Mouse (Mus musculus) hindbrain, embryonic 11.5 days (tissue): ENCODE results near the gene Ovol1. TPM values are rescaled to one million over a fixed set of nuclear protein-coding genes. Genes with fewer than 3 reads are reported as not detected.

Experiments used
- ATAC-seq: fragments of 200-750 bp; cut with Nextera tagmentation; 2 replicates; pipeline ENCODE4 v1.8.0; 2017; ENCODE audit warnings: mild to moderate bottlenecking, moderate TSS enrichment, moderate library complexity; ENCODE audit not compliant: low FRiP score
- DNase-seq: peaks from one replicate; pipeline ENCODE4 v3.0.0-alpha.2; 2015; ENCODE audit warnings: low spot score
- H3K27ac ChIP-seq: fragments of 300-500 bp; sonication (generic); 2 replicates; pipeline ENCODE4 v1.5.1; 2014; ENCODE audit warnings: mild to moderate bottlenecking, low read depth, low read length
- H3K27me3 ChIP-seq: fragments of 300-500 bp; sonication (generic); 2 replicates; pipeline ENCODE4 v1.6.1; 2014; ENCODE audit warnings: mild to moderate bottlenecking, low read length, moderate library complexity, mixed read lengths; ENCODE audit not compliant: control insufficient read depth, insufficient read depth
- H3K36me3 ChIP-seq: fragments of 300-500 bp; sonication (generic); 2 replicates; pipeline ENCODE4 v1.6.1; 2014; ENCODE audit warnings: mild to moderate bottlenecking, low read length, moderate library complexity, mixed read lengths; ENCODE audit not compliant: control insufficient read depth, insufficient read depth
- H3K4me1 ChIP-seq: fragments of 300-500 bp; sonication (generic); replicated peaks from 2 replicates; pipeline ENCODE4 v1.6.1; 2014; ENCODE audit warnings: low read length, mixed read lengths; ENCODE audit not compliant: control insufficient read depth, insufficient read depth
- H3K4me2 ChIP-seq: fragments of 300-500 bp; sonication (generic); replicated peaks from 2 replicates; pipeline ENCODE4 v1.6.1; 2014; ENCODE audit warnings: mild to moderate bottlenecking, low read depth, low read length
- H3K4me3 ChIP-seq: fragments of 300-500 bp; sonication (generic); 2 replicates; pipeline ENCODE4 v1.5.1; 2014; ENCODE audit warnings: low read depth, low read length
- H3K9ac ChIP-seq: fragments of 300-500 bp; sonication (generic); 2 replicates; pipeline ENCODE4 v1.6.1; 2014; ENCODE audit warnings: low read depth, low read length
- H3K9me3 ChIP-seq: fragments of 300-500 bp; sonication (generic); 2 replicates; pipeline ENCODE4 v1.6.1; 2016; ENCODE audit warnings: low read length; ENCODE audit not compliant: control insufficient read depth
- WGBS: fragments of 180-500 bp; shearing (Covaris S2); extraction: QIAGEN DNeasy Blood & Tissue Kit; methylation state at CpG from one replicate; pipeline ENCODE4 v1.1.7; 2014; 5-methylcytosine and 5-hydroxymethylcytosine counted together
- polyA plus RNA-seq: library from polyadenylated mRNA; unstranded; fragments of >200 nt; fragmentation: Nextera tagmentation; extraction: Ambion mirVana; gene quantifications from 2 replicates; pipeline ENCODE4 v1.2.1, GENCODE M21; 2014

The Ovol1 gene
- 0.40 and 0.52 TPM in 2 replicates for polyA plus RNA-seq

- ATAC-seq (no peak), DNase-seq (peak; percentile 53)
- Histone ChIP-seq H3K27ac (no peak within 1 kb of the TSS), H3K4me2 (peak within 1 kb of the TSS; percentile 46), H3K4me1 (0 out of 2 replicates have a peak, but pooled peaks cover 5% of the 10 kb centered on the region), H3K9ac (no peak within 1 kb of the TSS), H3K27me3 (peaks cover 71% of the 10 kb centered on the region), H3K36me3 (no peaks in the 10 kb centered on the region), H3K9me3 (no peaks in the 10 kb centered on the region), H3K4me3 (peak within 1 kb of the TSS; percentile 23)
- 1% methylated on average over 56 of the region's 57 CpGs for WGBS
Measured at GRCm38 (mm10) chr19:5560457-5561041, at the start of gene Ovol1. Ovol1 (minus strand) TSS chr19:5560646.

DNA sequence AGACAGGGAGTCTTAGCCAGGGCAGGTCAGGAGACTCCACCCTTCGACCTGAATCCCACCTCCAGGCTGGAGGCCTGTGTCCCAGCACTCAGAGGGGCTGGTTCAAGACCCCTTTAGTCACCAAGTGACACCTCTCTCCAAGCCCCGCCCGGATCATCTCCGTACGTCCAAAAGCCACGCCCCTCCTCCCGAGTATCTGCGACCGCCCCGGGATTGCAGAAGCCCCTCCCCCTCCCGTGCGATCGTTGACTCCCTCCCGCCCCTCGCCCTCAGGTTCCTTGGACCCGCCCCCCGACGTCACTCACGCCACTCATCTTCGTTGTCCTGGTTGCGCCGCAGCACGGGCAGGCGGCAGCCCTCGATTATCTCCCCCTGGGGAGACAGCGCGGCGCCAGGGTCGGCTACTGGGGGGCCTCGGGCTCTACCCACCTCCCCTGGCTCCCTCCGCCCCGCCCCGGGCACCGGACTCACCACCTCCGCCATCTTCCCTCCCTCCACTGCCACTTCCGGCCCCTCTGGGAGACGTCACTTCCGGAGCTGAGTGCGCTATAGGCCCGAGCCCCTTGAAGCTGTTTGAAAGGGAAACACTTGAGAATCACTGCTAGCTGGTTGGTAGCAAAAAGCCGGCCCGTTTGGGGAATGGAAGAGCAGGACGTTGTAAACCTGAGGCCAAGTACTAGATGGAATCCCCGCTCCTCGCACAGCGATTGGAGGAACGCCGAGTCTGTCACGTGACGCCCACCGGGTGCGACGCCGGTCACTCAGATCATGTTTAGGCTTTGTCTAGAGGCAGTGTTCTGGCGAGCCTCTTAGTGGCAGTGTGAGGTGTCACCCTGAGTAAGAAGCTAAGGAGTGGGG lies 49.3 kb upstream of the Ovol1 start, which contains the start of gene Kat5:
Gene Kat5 (minus strand): TSS at position 691 of the 858 bp plus-strand sequence.
- H3K4me3 ChIP-seq = peak within 1 kb of the TSS; percentile 71
- peak within 1 kb of the TSS; percentile 91 for H3K9ac ChIP-seq
- peaks cover 2% of the 10 kb centered on the region; the same call in 1 of the 2 replicates for H3K36me3 ChIP-seq
- H3K9me3 ChIP-seq = no peaks in the 10 kb centered on the region
- H3K27ac ChIP-seq = peak within 1 kb of the TSS; percentile 98
- H3K4me2 ChIP-seq = peak within 1 kb of the TSS; percentile 66
- H3K4me1 ChIP-seq = peaks cover 4% of the 10 kb centered on the region; the same call in 1 of the 2 replicates
- WGBS = under 1% methylated on average over 47 of the region's 55 CpGs
- DNase-seq (peak; percentile 96), ATAC-seq (peak; percentile 95)
- no peaks in the 10 kb centered on the region for H3K27me3 ChIP-seq

DNA sequence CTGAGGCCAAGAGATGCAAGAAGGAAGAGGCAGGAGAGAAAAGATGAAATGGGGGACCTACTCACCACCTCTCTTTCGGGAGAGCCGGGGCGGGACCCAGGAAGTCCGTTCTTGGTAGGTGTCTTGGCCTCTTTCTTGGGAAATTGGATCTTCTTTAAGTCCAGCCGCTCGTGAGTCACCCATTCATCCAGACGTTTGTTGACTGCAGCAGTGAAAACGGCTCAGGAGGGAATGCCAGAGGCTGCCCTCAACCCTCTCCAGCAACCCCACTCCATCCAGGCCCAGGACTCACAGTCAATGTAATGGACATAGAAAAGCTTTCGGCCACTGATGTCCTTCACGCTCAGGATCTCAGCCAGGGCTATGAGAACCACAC lies 48.7 kb upstream of the Ovol1 start:
- Histone ChIP-seq H3K36me3 (peaks cover 5% of the 10 kb centered on the region), H3K27me3 (no peaks in the 10 kb centered on the region), H3K9ac (peak overlapping the region; percentile 91), H3K4me3 (peak overlapping the region; percentile 71), H3K4me1 (peaks cover 4% of the 10 kb centered on the region; the same call in 1 of the 2 replicates), H3K9me3 (no peaks in the 10 kb centered on the region), H3K27ac (peak overlapping the region; percentile 98), H3K4me2 (peak overlapping the region; percentile 66)
- 69% methylated on average over 10 of the region's 10 CpGs for WGBS
- no peak for ATAC-seq
- no peak for DNase-seq

- no peak for ATAC-seq
- Histone ChIP-seq H3K4me3 (peak overlapping the region; percentile 71), H3K27ac (no peak overlapping the region), H3K9ac (no peak overlapping the region), H3K9me3 (no peaks in the 10 kb centered on the region), H3K36me3 (peaks cover 9% of the 10 kb centered on the region), H3K4me1 (peaks cover 4% of the 10 kb centered on the region; the same call in 1 of the 2 replicates), H3K4me2 (peak overlapping the region; percentile 66), H3K27me3 (no peaks in the 10 kb centered on the region)
- no peak for DNase-seq
- WGBS = 98% methylated on average over 13 of the region's 13 CpGs
Measured at GRCm38 (mm10) chr19:5608707-5609106, 48.3 kb upstream of the Ovol1 start.

- no peak overlapping the region for H3K4me2 ChIP-seq
Measured at GRCm38 (mm10) chr19:5607705-5608410, 47.4 kb upstream of the Ovol1 start.

DNA sequence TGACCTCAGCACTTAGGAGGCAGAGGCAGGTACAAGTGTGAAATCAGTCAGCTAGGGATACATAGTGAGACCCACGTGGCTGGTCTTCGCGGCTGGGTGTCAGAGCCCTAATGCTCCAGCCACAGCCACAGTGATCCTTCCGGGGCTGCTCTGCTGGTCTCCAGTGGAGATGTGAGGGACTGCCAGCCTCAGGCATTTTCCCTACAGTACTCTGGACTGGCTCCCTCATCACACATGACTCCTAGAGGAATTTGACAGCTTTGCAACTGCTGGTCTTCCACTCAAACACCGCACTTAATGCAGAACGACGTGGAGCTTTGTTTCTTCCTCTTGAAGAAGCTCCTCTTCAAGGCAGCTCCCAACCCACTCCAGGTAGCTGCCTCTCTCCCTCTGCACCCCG lies 45.8 kb upstream of the Ovol1 start:
- DNase-seq = no peak
- Histone ChIP-seq H3K4me3 (no peak overlapping the region), H3K27me3 (no peaks in the 10 kb centered on the region), H3K9me3 (no peaks in the 10 kb centered on the region), H3K9ac (no peak overlapping the region), H3K36me3 (peaks cover 9% of the 10 kb centered on the region), H3K4me2 (no peak overlapping the region), H3K27ac (no peak overlapping the region), H3K4me1 (peaks cover 4% of the 10 kb centered on the region)
- 87% methylated on average over 8 of the region's 8 CpGs for WGBS
- no peak for ATAC-seq

More at GRCm38 (mm10) chr19:5607705-5608410, 47.4 kb upstream of the Ovol1 start:
- WGBS = 94% methylated on average over 26 of the region's 26 CpGs
- Histone ChIP-seq H3K27me3 (no peaks in the 10 kb centered on the region), H3K9ac (no peak overlapping the region), H3K4me1 (peaks cover 4% of the 10 kb centered on the region; the same call in 1 of the 2 replicates), H3K4me3 (no peak overlapping the region), H3K36me3 (peaks cover 9% of the 10 kb centered on the region), H3K27ac (no peak overlapping the region), H3K9me3 (no peaks in the 10 kb centered on the region)
- no peak for DNase-seq
- no peak for ATAC-seq

DNA sequence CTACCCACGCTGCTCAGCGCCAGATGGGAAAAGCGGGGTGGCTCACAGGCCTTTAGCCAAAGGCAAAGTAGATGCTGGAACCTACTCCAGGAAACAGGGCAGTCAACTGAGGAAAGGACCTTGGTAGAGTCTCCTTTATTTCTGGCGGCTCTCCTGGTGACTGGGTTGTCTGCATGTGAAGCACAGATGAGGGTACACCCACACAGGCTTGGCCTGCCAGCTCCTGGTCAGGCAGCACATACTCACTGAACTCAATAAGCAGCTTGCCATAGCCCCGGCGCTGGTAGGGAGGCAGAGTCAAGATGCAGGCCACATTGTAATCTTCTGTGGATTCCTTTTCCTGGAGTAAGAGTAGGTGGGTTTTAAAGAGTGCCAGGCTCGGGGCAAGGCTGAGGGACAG lies 44.7 kb upstream of the Ovol1 start:
- H3K27ac ChIP-seq = no peak overlapping the region
- H3K36me3 ChIP-seq = peaks cover 9% of the 10 kb centered on the region
- DNase-seq = no peak
- no peaks in the 10 kb centered on the region for H3K27me3 ChIP-seq
- no peaks in the 10 kb centered on the region for H3K9me3 ChIP-seq
- no peak overlapping the region for H3K4me2 ChIP-seq
- H3K9ac ChIP-seq = no peak overlapping the region
- no peak overlapping the region for H3K4me3 ChIP-seq
- no peak for ATAC-seq
- WGBS = 91% methylated on average over 7 of the region's 7 CpGs
- no peaks in the 10 kb centered on the region; the same call in none of the 2 replicates for H3K4me1 ChIP-seq

- H3K27me3 ChIP-seq = no peaks in the 10 kb centered on the region
- H3K9ac ChIP-seq = 0 out of 2 replicates have a peak overlapping the region, but pooled peaks have one; percentile 8
- ATAC-seq (no peak), DNase-seq (no peak)
- H3K27ac ChIP-seq = no peak overlapping the region
- H3K4me3 ChIP-seq = no peak overlapping the region
- peaks cover 9% of the 10 kb centered on the region for H3K36me3 ChIP-seq
- no peaks in the 10 kb centered on the region; the same call in none of the 2 replicates for H3K4me1 ChIP-seq
- no peaks in the 10 kb centered on the region for H3K9me3 ChIP-seq
- H3K4me2 ChIP-seq = no peak overlapping the region
- WGBS = 89% methylated on average over 7 of the region's 7 CpGs
Measured at GRCm38 (mm10) chr19:5603664-5604063, 43.2 kb upstream of the Ovol1 start.
